Mouse (Mus musculus): ENCODE data around the gene Ormdl1.
"Not testable (repeated sequence)": the region's sequence is repeated elsewhere in the genome, so short reads cannot be mapped to it uniquely, and the experiment has no call there.

Ormdl1 gene

GRCm38 (mm10) chr1:53296581-53297383, at the start of gene Ormdl1, which contains the start of the genes Pms1 and Gm28778:
Gene Ormdl1, plus strand, starts transcription at chr1:53297095.
Gene Pms1, minus strand, starts transcription at chr1:53297018.
Gene Gm28778, plus strand, starts transcription at chr1:53297111.
- peak; percentile 95 to 96 for DNase-seq (ENCODE audit: low spot score in 2 of 2)

GRCm38 (mm10) chr1:53264958-53265612, 31.8 kb upstream of the Ormdl1 start:
- DNase-seq (ENCODE audit: low spot score in 2 of 2): not testable (repeated sequence)

GRCm38 (mm10) chr1:53269901-53270300, 27.0 kb upstream of the Ormdl1 start:
- DNase-seq (ENCODE audit: low spot score in 2 of 2): no peak

GRCm38 (mm10) chr1:53272646-53273045, 24.2 kb upstream of the Ormdl1 start:
- peak; percentile 47 to 57 for DNase-seq (ENCODE audit: low spot score in 2 of 2)

GRCm38 (mm10) chr1:53291197-53291596, 5.7 kb upstream of the Ormdl1 start:
- no peak for DNase-seq (ENCODE audit: low spot score in 2 of 2)

GRCm38 (mm10) chr1:53300506-53300905, 3.6 kb downstream of the Ormdl1 start:
- DNase-seq (ENCODE audit: low spot score in 2 of 2): no peak

GRCm38 (mm10) chr1:53312989-53313967, 16.4 kb downstream of the Ormdl1 start, which contains the start of gene Osgepl1:
Gene Osgepl1, plus strand, starts transcription at chr1:53313624.
- peak; percentile 91 for DNase-seq (ENCODE audit: low spot score in 2 of 2)

- DNase-seq (ENCODE audit: low spot score in 2 of 2): no peak
Measured at GRCm38 (mm10) chr1:53321662-53322344, 24.9 kb downstream of the Ormdl1 start.

- no peak for DNase-seq (ENCODE audit: low spot score in 2 of 2)
Measured at GRCm38 (mm10) chr1:53323254-53323653, 26.4 kb downstream of the Ormdl1 start.

- DNase-seq (ENCODE audit: low spot score in 2 of 2): no peak
Measured at GRCm38 (mm10) chr1:53324277-53324676, 27.4 kb downstream of the Ormdl1 start.

- no peak for DNase-seq (ENCODE audit: low spot score in 2 of 2)
Measured at GRCm38 (mm10) chr1:53324827-53325494, 28.1 kb downstream of the Ormdl1 start.

GRCm38 (mm10) chr1:53333527-53333926, 36.6 kb downstream of the Ormdl1 start:
- DNase-seq (ENCODE audit: low spot score in 2 of 2): not testable (repeated sequence)

GRCm38 (mm10) chr1:53335465-53335864, 38.6 kb downstream of the Ormdl1 start:
- no peak for DNase-seq (ENCODE audit: low spot score in 2 of 2)

GRCm38 (mm10) chr1:53337403-53337802, 40.5 kb downstream of the Ormdl1 start:
- DNase-seq (ENCODE audit: low spot score in 2 of 2): not testable (repeated sequence)

- DNase-seq (ENCODE audit: low spot score in 2 of 2): no peak
Measured at GRCm38 (mm10) chr1:53341071-53341470, 44.2 kb downstream of the Ormdl1 start.

- peak; percentile 98 for DNase-seq (ENCODE audit: low spot score in 2 of 2)
Measured at GRCm38 (mm10) chr1:53352327-53353261, 55.7 kb downstream of the Ormdl1 start, which contains the start of the genes Asdurf, Gm28551 and Asnsd1. Gene Asdurf, minus strand, starts transcription at chr1:53352619. Gene Gm28551, minus strand, starts transcription at chr1:53352667. Gene Asnsd1, minus strand, starts transcription at chr1:53352752.

GRCm38 (mm10) chr1:53358988-53359387, 62.1 kb downstream of the Ormdl1 start:
- DNase-seq (ENCODE audit: low spot score in 2 of 2): no peak

All from right cerebral cortex, postnatal 10 days (tissue).